Mouse (Mus musculus) erythroblast, adult 5-6 weeks (primary cell): ENCODE results near the gene Hemk1. TPM values are rescaled to one million over a fixed set of nuclear protein-coding genes. Genes with fewer than 3 reads are reported as not detected.

Experiments used
- ATAC-seq: replicated peaks from 2 replicates; pipeline ENCODE4 v1.8.0; 2016; ENCODE audit warnings: moderate number of reproducible peaks, mild to moderate bottlenecking, moderate TSS enrichment, inconsistent platforms; ENCODE audit not compliant: poor library complexity, low FRiP score, severe bottlenecking
- total RNA-seq, 2 experiments: library from RNA; stranded (forward) in 1 of 2; stranded (reverse) in 1 of 2; fragments of 150-400 nt in 1 of 2; fragments of 200-764, 138-1000 nt in 1 of 2; gene quantifications; 2 replicates each; pipeline versions ENCODE4 v1.2.3 to v1.2.4; 2015 to 2017; ENCODE audit warnings: low replicate concordance in 2 of 2

Gene Hemk1
- total RNA-seq, 2 experiments from 2014 or later, result 0.94 TPM; not detected in 1

GRCm38 (mm10) chr9:107298059-107298780 lies 39.9 kb downstream of the Hemk1 start:
- ATAC-seq, result peak; percentile 59

GRCm38 (mm10) chr9:107297658-107298057 lies 40.5 kb downstream of the Hemk1 start:
- ATAC-seq, result no peak

- no peak; the same call in 1 of the 2 replicates for ATAC-seq
Measured at GRCm38 (mm10) chr9:107297059-107297458, 41.1 kb downstream of the Hemk1 start.

GRCm38 (mm10) chr9:107296501-107296965 lies 41.6 kb downstream of the Hemk1 start:
- ATAC-seq, result peak; percentile 84

GRCm38 (mm10) chr9:107296041-107296440 lies 42.1 kb downstream of the Hemk1 start:
- peak; percentile 24 for ATAC-seq

GRCm38 (mm10) chr9:107296016-107296040 lies 42.3 kb downstream of the Hemk1 start, which contains the start of gene Cish:
Gene Cish, plus strand, starts transcription at chr9:107296026.
- ATAC-seq, result no peak

- no peak for ATAC-seq
Measured at GRCm38 (mm10) chr9:107295616-107296015, 42.5 kb downstream of the Hemk1 start.

- ATAC-seq, result peak; percentile 33; the same call in 1 of the 2 replicates
Measured at GRCm38 (mm10) chr9:107294249-107294648, 43.9 kb downstream of the Hemk1 start.

GRCm38 (mm10) chr9:107290897-107291296 lies 47.3 kb downstream of the Hemk1 start:
- peak; percentile 58 for ATAC-seq

GRCm38 (mm10) chr9:107289211-107290076 lies 48.7 kb downstream of the Hemk1 start, which contains the start of gene Mapkapk3:
Gene Mapkapk3, minus strand, starts transcription at chr9:107289877.
- ATAC-seq, result peak; percentile 77

GRCm38 (mm10) chr9:107288711-107289110 lies 49.4 kb downstream of the Hemk1 start:
- peak; percentile 69 for ATAC-seq

GRCm38 (mm10) chr9:107288105-107288650 lies 50.0 kb downstream of the Hemk1 start:
- no peak for ATAC-seq

GRCm38 (mm10) chr9:107287294-107287693 lies 50.9 kb downstream of the Hemk1 start:
- ATAC-seq, result no peak

- no peak for ATAC-seq
Measured at GRCm38 (mm10) chr9:107285009-107285408, 53.1 kb downstream of the Hemk1 start.

- ATAC-seq, result no peak
Measured at GRCm38 (mm10) chr9:107282951-107283350, 55.2 kb downstream of the Hemk1 start.

GRCm38 (mm10) chr9:107281241-107281987 lies 56.7 kb downstream of the Hemk1 start:
- no peak for ATAC-seq

- ATAC-seq, result no peak
Measured at GRCm38 (mm10) chr9:107280322-107281027, 57.7 kb downstream of the Hemk1 start.

- ATAC-seq, result no peak
Measured at GRCm38 (mm10) chr9:107279378-107280321, 58.5 kb downstream of the Hemk1 start.
